Mouse (Mus musculus): ENCODE measurements at regions not wholly inside any gene's neighbourhood (a gene's known extent, or its start where the extent isn't known, plus 50 kb on each side); places are given as distances from the start of the nearest gene placed in this dataset.

- peak; percentile 24 for DNase-seq
These were observed 60.5 kb upstream of the Raph1 start for GRCm38 (mm10) chr1:60627367-60627766.

- DNase-seq = no peak
These were observed 59.0 kb upstream of the Raph1 start for GRCm38 (mm10) chr1:60625698-60626486.

DNA sequence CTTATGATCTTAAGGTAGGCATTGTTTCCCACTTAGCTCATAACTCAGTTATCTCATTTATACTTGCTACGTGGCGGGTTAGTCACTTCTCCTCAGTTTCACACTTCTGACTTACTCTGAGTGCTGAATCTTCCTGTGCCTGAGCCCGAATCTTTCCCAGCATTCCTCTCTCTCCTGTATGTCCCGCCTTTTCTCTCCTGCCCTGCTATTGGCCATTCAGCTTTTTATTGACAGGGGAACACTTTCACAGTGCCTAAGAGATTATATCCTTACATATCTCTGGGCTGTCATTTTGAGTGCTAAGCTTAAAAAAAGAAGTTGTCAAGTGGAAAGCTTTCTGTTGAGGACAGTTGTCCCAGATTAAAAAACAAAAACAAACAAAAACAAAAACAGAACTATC lies 57.3 kb upstream of the Raph1 start:
- DNase-seq = no peak

- no peak for DNase-seq
These were observed 56.6 kb upstream of the Raph1 start for GRCm38 (mm10) chr1:60623440-60624016.

DNA sequence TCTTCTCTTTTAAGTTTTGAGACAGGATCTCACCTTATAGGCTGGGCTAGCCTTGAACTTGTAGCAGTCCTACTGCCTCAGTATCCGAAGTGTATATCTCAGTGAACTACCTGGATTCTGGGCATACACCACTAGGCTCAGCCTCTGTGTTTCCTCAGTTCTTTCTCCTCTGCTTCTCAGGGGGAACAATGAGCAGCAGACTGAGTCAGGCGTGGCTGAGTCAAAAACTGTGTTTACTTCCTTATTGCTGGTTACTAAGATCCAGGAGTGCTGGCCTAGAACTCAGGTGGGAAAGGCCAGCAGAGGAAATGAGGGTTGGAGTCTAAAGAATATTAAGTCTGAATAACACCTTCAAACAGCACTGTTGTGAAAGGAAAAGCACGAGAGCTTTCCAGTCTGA lies 54.9 kb upstream of the Raph1 start:
- no peak for DNase-seq

DNA sequence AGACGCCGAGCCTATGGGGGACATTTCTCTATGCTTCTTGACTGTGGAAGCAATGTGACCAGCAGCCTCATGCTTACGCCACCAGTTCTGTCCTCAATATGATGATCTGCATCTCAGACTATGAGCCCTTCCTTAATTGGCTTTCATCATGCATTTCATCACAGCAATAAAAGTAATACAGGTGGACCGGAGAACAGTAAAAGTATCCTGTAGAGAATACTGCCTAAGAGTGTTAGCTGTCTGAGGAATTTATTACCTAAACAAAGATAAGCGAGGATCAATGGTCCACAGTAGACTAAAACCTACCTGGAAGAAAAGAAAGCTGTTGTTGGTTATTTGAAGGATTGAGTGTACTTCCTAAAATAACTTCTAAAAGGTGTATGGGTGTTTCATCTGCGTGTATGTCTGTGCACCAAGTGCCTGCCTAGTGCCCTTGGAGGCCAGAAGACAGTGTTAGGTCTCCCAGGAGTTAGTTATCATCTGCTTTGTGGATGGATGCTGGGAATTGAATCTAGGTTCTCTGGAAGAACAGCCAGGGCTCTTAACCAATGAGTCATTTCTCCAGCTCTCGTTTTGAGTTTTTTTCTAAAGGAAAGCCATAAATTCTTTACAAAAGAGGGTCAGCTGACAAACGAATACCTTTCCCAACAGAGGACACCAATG lies 54.3 kb upstream of the Raph1 start:
- no peak for DNase-seq

GRCm38 (mm10) chr1:60618389-60618788 lies 51.5 kb upstream of the Raph1 start:
- no peak for DNase-seq

DNA sequence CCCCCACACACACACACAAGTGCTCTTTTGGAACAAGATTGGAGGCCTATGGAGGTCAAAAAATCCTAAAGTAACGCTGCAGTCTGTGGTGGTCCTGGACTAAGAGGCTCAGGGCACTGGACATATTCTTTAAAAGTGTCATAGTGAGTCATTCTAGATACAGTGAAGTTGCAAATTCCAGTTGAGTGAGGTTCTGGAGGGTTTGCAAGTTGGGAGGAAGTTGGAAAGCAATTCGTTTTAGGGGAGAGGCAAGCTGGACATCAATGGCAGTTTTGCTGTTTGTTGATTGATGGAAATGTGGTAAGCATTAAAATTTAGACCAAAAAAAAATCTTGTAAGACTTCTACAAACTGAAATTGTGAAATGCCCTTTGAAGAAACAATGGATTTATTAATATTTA lies 50.0 kb upstream of the Raph1 start:
- DNase-seq = no peak

Measured in thymus, postnatal 25 days (tissue).